Mouse (Mus musculus) heart, postnatal 0 days (tissue): Measurements from ENCODE around the gene Ano6. TPM values are rescaled to one million over a fixed set of nuclear protein-coding genes. Genes with fewer than 3 reads are reported as not detected.

ENCODE experiments used
- ATAC-seq: fragments of 200-750 bp; cut with Nextera tagmentation; 2 replicates; pipeline ENCODE4 v1.8.0; 2017; ENCODE audit warnings: low read depth, moderate number of reproducible peaks, moderate library complexity; ENCODE audit not compliant: insufficient read depth
- DNase-seq: peaks from one replicate; pipeline ENCODE4 v3.0.0-alpha.2; 2016; ENCODE audit warnings: low spot score
- H3K27ac ChIP-seq: fragments of 300-500 bp; sonication (generic); 2 replicates; pipeline ENCODE4 v1.5.1; 2014; ENCODE audit warnings: low read depth, mild to moderate bottlenecking
- H3K27me3 ChIP-seq: fragments of 300-500 bp; sonication (generic); 2 replicates; pipeline ENCODE4 v1.6.1; 2014; ENCODE audit warnings: low read length, mixed read lengths; ENCODE audit not compliant: control insufficient read depth, insufficient read depth
- H3K36me3 ChIP-seq: fragments of 300-500 bp; sonication (generic); replicated peaks from 2 replicates; pipeline ENCODE4 v1.6.1; 2014; ENCODE audit warnings: low read length, mixed read lengths; ENCODE audit not compliant: control insufficient read depth, insufficient read depth
- H3K4me1 ChIP-seq: fragments of 300-500 bp; sonication (generic); 2 replicates; pipeline ENCODE4 v1.6.1; 2014; ENCODE audit warnings: antibody characterized with exemption; ENCODE audit not compliant: control insufficient read depth, insufficient read depth
- H3K4me2 ChIP-seq: fragments of 300-500 bp; sonication (generic); 2 replicates; pipeline ENCODE4 v1.6.1; 2014; ENCODE audit warnings: low read depth, mild to moderate bottlenecking, low read length, moderate library complexity
- H3K4me3 ChIP-seq: fragments of 300-500 bp; sonication (generic); 2 replicates; pipeline ENCODE4 v1.5.1; 2014; ENCODE audit warnings: low read depth, low read length
- H3K9ac ChIP-seq: fragments of 300-500 bp; sonication (generic); replicated peaks from 2 replicates; pipeline ENCODE4 v1.6.1; 2014; ENCODE audit warnings: low read depth, low read length, mixed read lengths
- H3K9me3 ChIP-seq: fragments of 300-500 bp; sonication (generic); replicated peaks from 2 replicates; pipeline ENCODE4 v1.6.1; 2016; ENCODE audit warnings: low read length; ENCODE audit not compliant: control insufficient read depth
- CTCF ChIP-seq: IDR thresholded peaks from 2 replicates; pipeline ENCODE4 v1.5.1; 2016; ENCODE audit warnings: antibody characterized with exemption, control low read depth, low read depth
- EP300 ChIP-seq: IDR thresholded peaks from 2 replicates; pipeline ENCODE4 v1.6.1; 2016; ENCODE audit warnings: antibody characterized with exemption, low read depth
- WGBS: fragments of 180-500 bp; shearing (Covaris S2); extraction: QIAGEN DNeasy Blood & Tissue Kit; methylation state at CpG from one replicate; pipeline ENCODE4 v1.1.7; 2014; 5-methylcytosine and 5-hydroxymethylcytosine counted together
- polyA plus RNA-seq: library from polyadenylated mRNA; unstranded; fragments of >200 nt; fragmentation: Nextera tagmentation; extraction: Ambion mirVana; gene quantifications from 2 replicates; pipeline ENCODE4 v1.2.1, GENCODE M21; 2015
- total RNA-seq: library from RNA; depleted of rRNA; stranded (reverse); fragments of >200 nt; gene quantifications from 2 replicates; pipeline ENCODE4 v1.2.3, GENCODE M21; 2014; ENCODE audit warnings: low replicate concordance

The Ano6 gene
- total and polyA plus RNA-seq, 2 experiments from 2014 or later, result 14.2 to 26.5 TPM

- Histone ChIP-seq H3K27ac (no peak overlapping the region), H3K27me3 (no peaks in the 10 kb centered on the region), H3K4me1 (no peaks in the 10 kb centered on the region), H3K36me3 (peaks cover 28% of the 10 kb centered on the region), H3K9me3 (no peaks in the 10 kb centered on the region), H3K9ac (no peak overlapping the region), H3K4me3 (no peak overlapping the region), H3K4me2 (no peak overlapping the region)
- WGBS, result 58% methylated on average over 4 of the region's 4 CpGs
- DNase-seq (no peak), ATAC-seq (no peak)
- no peak for TF ChIP-seq CTCF
- TF ChIP-seq EP300, result no peak
Observed at GRCm38 (mm10) chr15:95976156-95976876, 185.7 kb downstream of the Ano6 start.

- H3K4me2 ChIP-seq, result no peak overlapping the region
- no peaks in the 10 kb centered on the region for H3K9me3 ChIP-seq
- ATAC-seq (no peak), DNase-seq (no peak)
- no peaks in the 10 kb centered on the region for H3K27me3 ChIP-seq
- no peak for TF ChIP-seq CTCF
- no peak for TF ChIP-seq EP300
- WGBS, result 80% methylated on average over 8 of the region's 8 CpGs
- no peak overlapping the region for H3K4me3 ChIP-seq
- no peaks in the 10 kb centered on the region for H3K4me1 ChIP-seq
- peaks cover 18% of the 10 kb centered on the region for H3K36me3 ChIP-seq
- H3K27ac ChIP-seq, result no peak overlapping the region
- H3K9ac ChIP-seq, result no peak overlapping the region
Observed at GRCm38 (mm10) chr15:95977169-95977938, 186.7 kb downstream of the Ano6 start.

GRCm38 (mm10) chr15:95977939-95978252 is 187.3 kb downstream of the Ano6 start:
- WGBS, result 73% methylated on average over 3 of the region's 3 CpGs

GRCm38 (mm10) chr15:95980641-95981040 is 190.0 kb downstream of the Ano6 start:
- no peak overlapping the region for H3K4me3 ChIP-seq
- no peaks in the 10 kb centered on the region for H3K9me3 ChIP-seq
- WGBS, result 60% methylated on average over 5 of the region's 5 CpGs
- TF ChIP-seq CTCF (no peak), EP300 (no peak)
- ATAC-seq, result no peak
- H3K4me1 ChIP-seq, result no peaks in the 10 kb centered on the region
- H3K4me2 ChIP-seq, result no peak overlapping the region
- no peaks in the 10 kb centered on the region for H3K27me3 ChIP-seq
- no peaks in the 10 kb centered on the region for H3K36me3 ChIP-seq
- H3K27ac ChIP-seq, result no peak overlapping the region
- no peak overlapping the region for H3K9ac ChIP-seq
- no peak for DNase-seq

More at GRCm38 (mm10) chr15:95977939-95978252, 187.3 kb downstream of the Ano6 start:
- Histone ChIP-seq H3K27ac (no peak overlapping the region), H3K27me3 (no peaks in the 10 kb centered on the region), H3K9ac (no peak overlapping the region), H3K4me3 (no peak overlapping the region), H3K36me3 (peaks cover 12% of the 10 kb centered on the region), H3K4me1 (no peaks in the 10 kb centered on the region), H3K9me3 (no peaks in the 10 kb centered on the region), H3K4me2 (no peak overlapping the region)
- DNase-seq (no peak), ATAC-seq (no peak)
- TF ChIP-seq CTCF, result no peak
- TF ChIP-seq EP300, result no peak

- no peak overlapping the region for H3K4me2 ChIP-seq
- H3K4me3 ChIP-seq, result no peak overlapping the region
- no peak overlapping the region for H3K9ac ChIP-seq
- 87% methylated on average over 3 of the region's 3 CpGs for WGBS
- no peaks in the 10 kb centered on the region for H3K36me3 ChIP-seq
- no peak overlapping the region for H3K27ac ChIP-seq
- TF ChIP-seq CTCF (no peak), EP300 (no peak)
- no peaks in the 10 kb centered on the region for H3K4me1 ChIP-seq
- DNase-seq, result no peak
- H3K9me3 ChIP-seq, result peaks cover 11% of the 10 kb centered on the region; the same call in 1 of the 2 replicates
- ATAC-seq, result no peak
- no peaks in the 10 kb centered on the region for H3K27me3 ChIP-seq
Observed at GRCm38 (mm10) chr15:95987916-95988315, 197.3 kb downstream of the Ano6 start.
